Mouse (Mus musculus) megakaryocyte, embryonic 14.5 days (primary cell): Measurements from ENCODE around the gene Atxn3. TPM values are rescaled to one million over a fixed set of nuclear protein-coding genes. Genes with fewer than 3 reads are reported as not detected.
"Not testable (repeated sequence)": the region's sequence is repeated elsewhere in the genome, so short reads cannot be mapped to it uniquely, and the experiment has no call there.

ENCODE experiments used
- H3K27me3 ChIP-seq: replicated peaks from 2 replicates; pipeline ENCODE3; 2012; ENCODE audit warnings: inconsistent platforms
- H3K36me3 ChIP-seq: replicated peaks from 2 replicates; pipeline ENCODE3; 2012; ENCODE audit warnings: low read length, inconsistent platforms, mixed read lengths
- H3K4me1 ChIP-seq: 2 replicates; pipeline ENCODE4 v1.6.1; 2012; ENCODE audit warnings: inconsistent platforms
- H3K4me3 ChIP-seq: replicated peaks from 2 replicates; pipeline ENCODE3; 2012; ENCODE audit warnings: moderate library complexity, mild to moderate bottlenecking, inconsistent platforms
- H3K9me3 ChIP-seq: 2 replicates; pipeline ENCODE4 v1.6.1; 2012; ENCODE audit warnings: inconsistent platforms
- FLI1 ChIP-seq: IDR thresholded peaks from 2 replicates; pipeline ENCODE4 v1.6.1; 2012; ENCODE audit warnings: low read length, inconsistent platforms, mixed read lengths
- GATA1 ChIP-seq: IDR thresholded peaks from 3 replicates; pipeline ENCODE4 v1.6.1; 2012; ENCODE audit warnings: mixed read lengths, low read length, inconsistent platforms, borderline replicate concordance
- polyA plus RNA-seq: library from polyadenylated mRNA; stranded (reverse); fragments of >175 nt; gene quantifications from 2 replicates; pipeline ENCODE4 v1.2.3, GENCODE M21; 2012; ENCODE audit warnings: low replicate concordance; ENCODE audit not compliant: insufficient read depth

Gene Atxn3
- polyA plus RNA-seq, 1 experiment, result 0.38 TPM

DNA sequence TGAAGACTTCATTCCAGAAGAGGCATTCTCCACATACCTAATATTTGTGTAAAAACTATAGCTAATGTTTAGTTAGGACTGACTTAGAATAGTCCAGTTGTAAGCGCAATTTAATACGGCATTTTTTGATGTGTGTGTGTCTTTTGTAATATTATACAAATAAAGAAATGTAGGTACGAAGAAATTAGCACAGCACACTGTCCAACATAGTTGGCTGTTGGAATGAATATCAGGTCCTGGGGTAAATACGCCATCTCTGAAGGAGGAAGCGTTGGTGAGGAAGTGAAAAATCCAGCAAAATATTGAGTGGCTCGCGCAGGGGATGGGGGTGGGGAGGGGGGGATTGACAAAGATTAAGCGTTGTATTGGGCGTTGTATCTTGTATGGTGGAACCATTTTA is 510 bp upstream of the Atxn3 start:
- H3K9me3 ChIP-seq, result peaks cover 16% of the 10 kb centered on the region
- H3K4me1 ChIP-seq, result peaks cover 50% of the 10 kb centered on the region
- H3K36me3 ChIP-seq, result peaks cover 30% of the 10 kb centered on the region
- H3K4me3 ChIP-seq, result peak overlapping the region; percentile 96
- no peaks in the 10 kb centered on the region for H3K27me3 ChIP-seq
- TF ChIP-seq GATA1, result no peak
- TF ChIP-seq FLI1, result no peak

DNA sequence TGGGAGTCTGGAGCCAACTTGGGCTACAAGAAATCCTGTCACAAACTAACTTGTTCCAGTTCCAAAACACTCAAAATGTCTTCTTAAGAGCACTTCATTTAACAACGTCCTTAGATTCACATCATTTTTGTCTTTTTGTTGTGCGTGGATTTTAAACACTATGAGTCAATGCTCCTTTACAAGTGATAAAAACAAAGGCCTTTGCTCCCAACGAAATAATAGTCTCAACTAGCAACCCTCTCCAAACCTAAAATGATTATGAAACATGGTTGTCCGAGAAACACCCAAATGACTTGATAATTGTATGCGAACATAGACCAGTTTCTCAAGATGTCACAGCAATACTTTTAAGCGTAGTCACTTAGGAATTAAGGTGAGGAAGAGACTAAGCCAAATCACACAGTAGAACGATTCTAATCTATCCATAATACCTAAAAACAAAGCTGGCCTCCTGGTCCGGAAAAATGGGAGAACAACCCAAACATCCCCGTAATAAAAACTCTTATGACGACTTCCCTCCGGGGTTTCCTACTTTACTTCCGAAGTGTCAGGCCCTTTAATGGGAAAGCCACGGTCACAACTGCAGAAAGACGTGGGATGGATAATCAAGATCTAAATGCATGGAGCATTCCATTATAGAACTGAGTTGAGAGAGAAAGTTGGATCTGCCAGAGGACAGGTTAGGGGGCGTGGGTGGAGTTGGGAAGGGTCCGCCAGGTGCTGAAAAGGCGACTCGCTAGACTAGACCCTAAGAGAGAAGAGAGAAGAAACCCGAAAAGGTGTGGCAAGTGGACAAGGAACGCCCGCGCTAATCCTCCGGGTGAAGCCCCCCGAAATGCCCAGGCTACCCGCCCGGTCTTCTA is 736 bp downstream of the Atxn3 start:
- Histone ChIP-seq H3K4me1 (peaks cover 39% of the 10 kb centered on the region), H3K9me3 (peaks cover 12% of the 10 kb centered on the region), H3K36me3 (peaks cover 23% of the 10 kb centered on the region), H3K27me3 (no peaks in the 10 kb centered on the region), H3K4me3 (peak overlapping the region; percentile 96)
- TF ChIP-seq FLI1, result no peak
- TF ChIP-seq GATA1, result no peak

DNA sequence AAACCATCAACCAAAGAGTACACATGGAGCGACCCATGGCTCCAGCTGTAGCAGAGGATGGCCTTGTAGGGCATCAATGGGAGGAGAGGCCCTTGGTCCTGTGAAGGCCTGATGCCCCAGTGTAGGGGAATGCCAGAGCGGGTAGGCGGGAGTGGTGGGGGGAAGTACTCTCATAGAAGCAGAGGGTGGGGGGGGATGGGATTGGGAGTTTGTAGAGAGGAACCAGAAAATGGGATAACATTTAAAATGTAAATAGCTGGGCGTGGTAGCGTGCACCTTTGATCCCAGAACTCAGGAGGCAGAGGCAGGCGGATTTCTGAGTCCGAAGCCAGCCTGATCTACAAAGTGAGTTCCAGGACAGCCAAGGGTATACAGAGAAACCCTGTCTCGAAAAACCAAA is 2.2 kb downstream of the Atxn3 start:
- not testable (repeated sequence) for H3K4me3 ChIP-seq, H3K27me3 ChIP-seq, H3K9me3 ChIP-seq
- peaks cover 36% of the 10 kb centered on the region for H3K4me1 ChIP-seq
- peaks cover 20% of the 10 kb centered on the region for H3K36me3 ChIP-seq

DNA sequence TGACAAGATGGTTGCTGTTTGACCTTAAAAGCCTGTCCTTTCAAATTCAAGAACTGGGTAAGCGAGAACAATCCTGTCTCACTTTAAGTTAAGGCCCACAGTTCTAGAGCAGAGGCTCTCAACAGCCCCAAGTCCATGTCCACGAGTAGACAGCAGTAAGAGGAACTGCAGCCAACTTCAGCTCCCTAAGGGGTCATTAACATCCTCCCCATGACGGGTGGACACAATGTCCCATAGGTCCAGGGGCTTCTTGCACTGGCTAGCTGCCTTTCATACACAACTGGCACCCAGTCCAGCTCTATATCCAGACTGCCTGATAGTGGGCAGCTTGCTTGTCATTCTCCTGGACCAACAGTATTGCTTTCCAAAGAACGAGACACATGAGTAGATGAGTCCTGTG is 9.2 kb downstream of the Atxn3 start:
- H3K27me3 ChIP-seq, result no peaks in the 10 kb centered on the region
- H3K4me1 ChIP-seq, result peaks cover 35% of the 10 kb centered on the region
- TF ChIP-seq GATA1 (no peak), FLI1 (no peak)
- H3K36me3 ChIP-seq, result peaks cover 62% of the 10 kb centered on the region
- peak overlapping the region; percentile 8 for H3K4me3 ChIP-seq
- no peaks in the 10 kb centered on the region for H3K9me3 ChIP-seq

GRCm38 (mm10) chr12:101947986-101948385 is 10.1 kb downstream of the Atxn3 start:
- peak overlapping the region; percentile 68 for H3K4me3 ChIP-seq
- H3K4me1 ChIP-seq, result peaks cover 35% of the 10 kb centered on the region
- H3K9me3 ChIP-seq, result no peaks in the 10 kb centered on the region
- peaks cover 68% of the 10 kb centered on the region for H3K36me3 ChIP-seq
- TF ChIP-seq FLI1 (no peak), GATA1 (no peak)
- H3K27me3 ChIP-seq, result no peaks in the 10 kb centered on the region

DNA sequence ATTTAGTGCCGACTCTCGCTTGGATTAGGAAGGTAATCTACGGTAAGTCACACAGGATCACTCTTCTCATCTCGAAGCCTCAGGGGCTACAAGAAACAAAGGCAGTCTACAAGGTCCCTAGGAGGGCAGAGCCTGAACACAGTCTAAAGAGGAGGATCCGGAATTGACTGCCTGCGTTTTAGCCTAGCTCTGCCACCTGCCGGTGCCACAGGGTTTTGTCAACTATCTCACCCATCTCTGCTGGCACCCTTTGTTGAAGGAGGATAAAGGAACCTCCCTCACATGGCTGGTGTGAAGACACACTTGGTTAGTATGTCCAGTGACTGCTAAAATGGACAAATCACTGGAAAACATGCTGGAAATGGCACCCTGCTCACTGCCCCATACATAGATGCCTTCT is 20.5 kb downstream of the Atxn3 start:
- peaks cover 87% of the 10 kb centered on the region for H3K36me3 ChIP-seq
- peaks cover 10% of the 10 kb centered on the region; the same call in 1 of the 2 replicates for H3K4me1 ChIP-seq
- H3K27me3 ChIP-seq, result no peaks in the 10 kb centered on the region
- H3K4me3 ChIP-seq, result no peak overlapping the region
- H3K9me3 ChIP-seq, result peaks cover 4% of the 10 kb centered on the region; the same call in 1 of the 2 replicates
- TF ChIP-seq FLI1, result no peak
- TF ChIP-seq GATA1, result no peak

GRCm38 (mm10) chr12:101935223-101935622 is 22.8 kb downstream of the Atxn3 start:
- no peak for TF ChIP-seq GATA1
- no peak for TF ChIP-seq FLI1

GRCm38 (mm10) chr12:101928423-101928822 is 29.6 kb downstream of the Atxn3 start:
- H3K36me3 ChIP-seq, result peaks cover 100% of the 10 kb centered on the region
- H3K4me3 ChIP-seq, result no peak overlapping the region
- H3K27me3 ChIP-seq, result no peaks in the 10 kb centered on the region
- no peaks in the 10 kb centered on the region for H3K4me1 ChIP-seq
- TF ChIP-seq GATA1, result no peak
- H3K9me3 ChIP-seq, result no peaks in the 10 kb centered on the region

More at GRCm38 (mm10) chr12:101935223-101935622, 22.8 kb downstream of the Atxn3 start:
- Histone ChIP-seq H3K36me3 (peaks cover 90% of the 10 kb centered on the region), H3K27me3 (no peaks in the 10 kb centered on the region), H3K4me1 (peaks cover 10% of the 10 kb centered on the region; the same call in 1 of the 2 replicates), H3K4me3 (no peak overlapping the region), H3K9me3 (peaks cover 4% of the 10 kb centered on the region; the same call in 1 of the 2 replicates)

DNA sequence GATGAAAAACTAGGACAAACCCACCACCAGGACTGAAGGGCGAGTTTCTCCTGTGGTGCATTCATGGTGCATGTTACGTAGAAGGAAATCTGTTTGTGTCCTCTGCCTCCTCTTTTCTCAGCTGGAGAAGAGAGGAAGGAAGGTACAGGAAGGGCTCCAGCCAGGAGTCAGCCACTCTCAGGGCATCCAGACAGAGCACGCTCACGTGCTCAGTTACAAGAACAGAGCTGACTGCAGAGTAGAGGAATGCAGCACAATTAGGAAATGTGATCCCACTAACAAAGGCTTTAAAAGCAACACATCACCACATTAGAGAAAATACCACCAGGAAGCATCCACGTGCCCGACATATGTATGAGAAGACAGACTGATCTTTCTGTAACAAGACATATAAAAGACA is 35.7 kb downstream of the Atxn3 start:
- peaks cover 7% of the 10 kb centered on the region for H3K4me1 ChIP-seq
- TF ChIP-seq GATA1 (no peak), FLI1 (no peak)
- H3K4me3 ChIP-seq, result no peak overlapping the region
- H3K27me3 ChIP-seq, result no peaks in the 10 kb centered on the region
- H3K9me3 ChIP-seq, result no peaks in the 10 kb centered on the region
- H3K36me3 ChIP-seq, result peaks cover 89% of the 10 kb centered on the region

DNA sequence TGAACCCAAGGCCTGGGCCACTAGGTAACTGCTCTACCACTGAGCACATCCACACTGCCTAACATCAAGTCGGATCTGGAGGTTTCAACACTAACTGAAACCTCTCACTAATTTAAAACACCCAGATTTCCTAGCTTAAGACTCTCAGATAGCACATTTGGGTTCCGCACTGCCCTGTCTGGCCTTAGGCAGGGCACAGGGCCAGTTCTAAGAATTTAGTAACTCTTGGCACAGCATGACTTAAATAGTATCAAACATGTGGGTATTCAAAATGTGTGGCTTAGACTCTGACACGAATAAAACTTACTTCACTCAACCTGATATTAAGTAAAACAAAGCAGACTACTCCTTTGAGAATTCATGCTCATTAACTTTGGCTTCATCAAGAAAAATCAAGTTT is 38.2 kb downstream of the Atxn3 start:
- no peaks in the 10 kb centered on the region for H3K27me3 ChIP-seq
- TF ChIP-seq FLI1 (no peak), GATA1 (no peak)
- H3K36me3 ChIP-seq, result peaks cover 65% of the 10 kb centered on the region
- no peak overlapping the region for H3K4me3 ChIP-seq
- peaks cover 15% of the 10 kb centered on the region for H3K4me1 ChIP-seq
- no peaks in the 10 kb centered on the region for H3K9me3 ChIP-seq
